Mouse (Mus musculus) kidney, embryonic 16.5 days (tissue): ENCODE data around the gene Olfr61. TPM values are rescaled to one million over a fixed set of nuclear protein-coding genes. Genes with fewer than 3 reads are reported as not detected.
"Not testable (repeated sequence)": the region's sequence is repeated elsewhere in the genome, so short reads cannot be mapped to it uniquely, and the experiment has no call there.

Experiments used
- ATAC-seq: fragments of 200-750 bp; cut with Nextera tagmentation; 2 replicates; pipeline ENCODE4 v1.8.0; 2017; ENCODE audit warnings: moderate TSS enrichment; ENCODE audit not compliant: low FRiP score, low TSS enrichment
- H3K27ac ChIP-seq: fragments of 300-500 bp; sonication (generic); 2 replicates; pipeline ENCODE4 v1.5.1; 2014; ENCODE audit warnings: low read length
- H3K27me3 ChIP-seq: fragments of 300-500 bp; sonication (generic); 2 replicates; pipeline ENCODE4 v1.6.1; 2014; ENCODE audit warnings: low read length, control low read depth, mixed read lengths; ENCODE audit not compliant: insufficient read depth
- H3K36me3 ChIP-seq: fragments of 300-500 bp; sonication (generic); 2 replicates; pipeline ENCODE4 v1.6.1; 2014; ENCODE audit warnings: low read length, control low read depth, mixed read lengths; ENCODE audit not compliant: insufficient read depth
- H3K4me1 ChIP-seq: fragments of 300-500 bp; sonication (generic); 2 replicates; pipeline ENCODE4 v1.6.1; 2014; ENCODE audit warnings: low read length, control low read depth, mixed read lengths; ENCODE audit not compliant: insufficient read depth
- H3K4me2 ChIP-seq: fragments of 300-500 bp; sonication (generic); replicated peaks from 2 replicates; pipeline ENCODE4 v1.6.1; 2014; ENCODE audit warnings: low read depth, low read length
- H3K4me3 ChIP-seq: fragments of 300-500 bp; sonication (generic); 2 replicates; pipeline ENCODE4 v1.5.1; 2014; ENCODE audit warnings: mild to moderate bottlenecking, low read length
- H3K9ac ChIP-seq: fragments of 300-500 bp; sonication (generic); replicated peaks from 2 replicates; pipeline ENCODE4 v1.6.1; 2014; ENCODE audit warnings: low read length
- H3K9me3 ChIP-seq: fragments of 300-500 bp; sonication (generic); 2 replicates; pipeline ENCODE4 v1.6.1; 2016; ENCODE audit warnings: low read length, control low read depth
- WGBS: fragments of 180-500 bp; shearing (Covaris S2); extraction: QIAGEN DNeasy Blood & Tissue Kit; methylation state at CpG from one replicate; pipeline ENCODE4 v1.1.7; 2014; 5-methylcytosine and 5-hydroxymethylcytosine counted together
- polyA plus RNA-seq: library from polyadenylated mRNA; unstranded; fragments of >200 nt; fragmentation: Nextera tagmentation; extraction: Ambion mirVana; gene quantifications from 2 replicates; pipeline ENCODE4 v1.2.1, GENCODE M21; 2015

The Olfr61 gene
- not detected in 2 replicates for polyA plus RNA-seq

DNA sequence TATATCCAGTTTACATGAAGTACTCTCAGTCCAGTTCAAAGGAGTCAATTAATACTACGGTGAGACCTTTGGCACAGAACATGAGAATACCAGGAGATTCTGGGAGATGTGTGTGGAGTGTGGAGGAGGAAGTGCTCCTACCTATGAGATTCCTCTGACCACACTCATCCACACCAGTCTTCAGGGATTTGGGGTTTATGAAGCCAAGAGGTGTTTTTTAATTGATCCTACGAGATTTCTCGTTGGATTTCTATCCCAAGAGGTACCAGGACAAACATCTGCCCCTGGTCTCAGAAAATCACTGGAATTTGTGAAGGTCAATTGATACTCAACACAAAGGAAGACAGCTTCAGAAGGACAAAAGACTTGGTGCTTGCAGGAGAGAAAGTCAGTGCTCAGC lies at the start of gene Olfr61:
TSS of gene Olfr61 (plus strand) at position 301 of the 400 bp plus-strand sequence.
- not testable (repeated sequence) for H3K4me2 ChIP-seq, H3K27ac ChIP-seq, H3K9ac ChIP-seq, H3K36me3 ChIP-seq, H3K4me1 ChIP-seq, H3K4me3 ChIP-seq, ATAC-seq, H3K9me3 ChIP-seq, H3K27me3 ChIP-seq
- 89% methylated on average over 3 of the region's 3 CpGs for WGBS

- H3K4me1 ChIP-seq, H3K4me2 ChIP-seq, H3K9me3 ChIP-seq, H3K27ac ChIP-seq, ATAC-seq, H3K9ac ChIP-seq, H3K36me3 ChIP-seq, H3K4me3 ChIP-seq, H3K27me3 ChIP-seq: not testable (repeated sequence)
- 81% methylated on average over 2 of the region's 2 CpGs for WGBS
Measured at GRCm38 (mm10) chr7:140600969-140601368, 27.8 kb upstream of the Olfr61 start, which contains the start of gene Olfr46. Gene Olfr46 (plus strand): TSS chr7:140601269.

- no peak for ATAC-seq
- no peaks in the 10 kb centered on the region for H3K36me3 ChIP-seq
- no peak overlapping the region for H3K4me2 ChIP-seq
- no peaks in the 10 kb centered on the region for H3K9me3 ChIP-seq
- no peak overlapping the region for H3K9ac ChIP-seq
- H3K4me1 ChIP-seq, result no peaks in the 10 kb centered on the region
- H3K4me3 ChIP-seq, result no peak overlapping the region
- H3K27ac ChIP-seq, result no peak overlapping the region
- no peaks in the 10 kb centered on the region for H3K27me3 ChIP-seq
- 83% methylated on average over 1 of the region's 1 CpGs for WGBS
Measured at GRCm38 (mm10) chr7:140630559-140630958, 1.8 kb downstream of the Olfr61 start.

- Histone ChIP-seq H3K27me3 (no peaks in the 10 kb centered on the region), H3K36me3 (no peaks in the 10 kb centered on the region), H3K9me3 (no peaks in the 10 kb centered on the region), H3K27ac (no peak within 1 kb of the TSS), H3K4me3 (no peak within 1 kb of the TSS), H3K9ac (no peak within 1 kb of the TSS), H3K4me2 (no peak within 1 kb of the TSS), H3K4me1 (no peaks in the 10 kb centered on the region)
- 96% methylated on average over 1 of the region's 1 CpGs for WGBS
- no peak for ATAC-seq
Measured at GRCm38 (mm10) chr7:140646152-140646551, 17.4 kb downstream of the Olfr61 start, which contains the start of gene Olfr53. Gene Olfr53 (plus strand): TSS chr7:140646452.

GRCm38 (mm10) chr7:140659630-140660029 lies 30.9 kb downstream of the Olfr61 start, which contains the start of gene Olfr539:
Gene Olfr539 (plus strand): TSS chr7:140659930.
- H3K36me3 ChIP-seq, result no peaks in the 10 kb centered on the region
- H3K4me2 ChIP-seq, result no peak within 1 kb of the TSS
- no peaks in the 10 kb centered on the region for H3K9me3 ChIP-seq
- ATAC-seq, result no peak
- no peak within 1 kb of the TSS for H3K27ac ChIP-seq
- H3K9ac ChIP-seq, result no peak within 1 kb of the TSS
- no peak within 1 kb of the TSS for H3K4me3 ChIP-seq
- WGBS, result 76% methylated on average over 4 of the region's 4 CpGs
- H3K27me3 ChIP-seq, result no peaks in the 10 kb centered on the region
- no peaks in the 10 kb centered on the region for H3K4me1 ChIP-seq

DNA sequence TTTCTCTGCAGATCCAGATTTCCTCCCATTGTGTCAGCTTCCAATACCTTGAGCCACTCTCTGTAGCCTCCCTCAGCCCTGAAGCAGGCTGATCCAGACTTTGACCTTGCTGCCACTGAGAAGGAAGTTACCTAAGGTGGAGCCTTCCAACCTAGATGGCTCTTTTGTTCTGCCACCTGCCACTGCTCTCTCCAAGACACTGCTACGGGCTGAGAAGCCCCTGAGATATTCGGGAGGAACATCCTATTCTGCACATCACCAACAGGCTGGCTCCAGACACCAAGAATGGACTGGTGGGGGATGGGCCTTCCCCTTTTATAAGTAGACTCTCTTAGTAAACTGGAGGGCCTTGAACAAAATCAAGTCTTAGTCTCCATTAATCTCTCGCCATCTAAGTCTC lies 41.9 kb downstream of the Olfr61 start:
- not testable (repeated sequence) for H3K4me1 ChIP-seq, H3K27ac ChIP-seq, H3K36me3 ChIP-seq, H3K4me3 ChIP-seq, H3K9ac ChIP-seq, H3K9me3 ChIP-seq, H3K4me2 ChIP-seq, H3K27me3 ChIP-seq, ATAC-seq
- 84% methylated on average over 3 of the region's 3 CpGs for WGBS

DNA sequence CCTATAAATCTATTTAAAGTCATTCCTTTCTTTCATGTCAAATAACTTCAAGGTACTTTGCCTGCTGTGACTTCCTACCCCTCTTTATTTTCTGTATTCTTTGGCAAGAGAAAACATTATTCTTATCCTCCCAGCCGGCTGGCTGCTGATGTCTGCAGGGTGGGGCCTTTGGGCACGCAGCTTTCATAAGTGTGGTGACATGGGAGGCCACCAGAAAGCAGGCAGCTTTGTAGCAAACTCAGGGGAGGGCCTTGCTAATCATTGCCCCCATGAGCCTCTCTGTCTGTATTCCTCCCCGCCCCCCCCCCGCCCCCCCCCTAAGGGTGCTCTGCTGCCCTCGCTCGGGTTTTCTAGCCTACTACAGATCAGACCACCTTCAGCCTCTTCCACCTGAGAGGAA lies 47.1 kb downstream of the Olfr61 start:
- no peak overlapping the region for H3K9ac ChIP-seq
- no peaks in the 10 kb centered on the region for H3K27me3 ChIP-seq
- H3K9me3 ChIP-seq, result peaks cover 4% of the 10 kb centered on the region; the same call in 1 of the 2 replicates
- H3K27ac ChIP-seq, result no peak overlapping the region
- ATAC-seq, result no peak
- WGBS, result under 1% methylated on average over 6 of the region's 6 CpGs
- H3K4me3 ChIP-seq, result no peak overlapping the region
- no peak overlapping the region for H3K4me2 ChIP-seq
- H3K36me3 ChIP-seq, result no peaks in the 10 kb centered on the region
- no peaks in the 10 kb centered on the region for H3K4me1 ChIP-seq

- not testable (repeated sequence) for H3K36me3 ChIP-seq, H3K27me3 ChIP-seq, H3K4me2 ChIP-seq, H3K9me3 ChIP-seq, H3K9ac ChIP-seq, ATAC-seq, H3K4me3 ChIP-seq, H3K4me1 ChIP-seq, H3K27ac ChIP-seq
- WGBS, result 70% methylated on average over 4 of the region's 4 CpGs
Measured at GRCm38 (mm10) chr7:140679591-140679990, 50.8 kb downstream of the Olfr61 start.

GRCm38 (mm10) chr7:140681651-140682050 lies 52.9 kb downstream of the Olfr61 start, which contains the start of gene Olfr45:
Gene Olfr45 (plus strand): TSS chr7:140681951.
- ATAC-seq, result no peak
- Histone ChIP-seq H3K4me1 (no peaks in the 10 kb centered on the region), H3K9me3 (no peaks in the 10 kb centered on the region), H3K27me3 (no peaks in the 10 kb centered on the region), H3K9ac (no peak within 1 kb of the TSS), H3K4me2 (no peak within 1 kb of the TSS), H3K4me3 (no peak within 1 kb of the TSS), H3K27ac (no peak within 1 kb of the TSS), H3K36me3 (no peaks in the 10 kb centered on the region)
- 96% methylated on average over 1 of the region's 1 CpGs for WGBS
